In the genomic region with DNA sequence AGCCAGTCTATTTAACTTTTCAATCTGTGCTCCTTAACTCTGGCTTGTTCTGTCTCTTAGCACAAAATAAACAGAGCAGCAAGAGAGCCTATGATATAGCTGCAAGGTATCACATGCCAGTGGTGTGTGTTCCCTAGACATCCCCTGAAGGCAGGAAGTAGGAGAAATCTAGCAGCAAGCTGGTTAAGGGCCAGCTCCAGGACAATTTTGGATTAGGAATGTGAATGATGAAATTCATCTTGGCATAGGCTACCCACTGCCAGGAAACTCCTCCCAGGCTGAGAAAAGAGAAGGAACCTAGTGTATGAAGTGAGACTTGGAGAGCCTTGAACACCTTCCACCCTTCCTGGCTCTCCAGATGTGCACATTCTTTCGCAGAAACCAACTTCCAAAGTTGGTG, we compare ENCODE assay signal across 27 mouse cellular contexts. TPM values are rescaled to one million over a fixed set of nuclear protein-coding genes. Genes with fewer than 3 reads are reported as not detected.
A peak's percentile ranks its signal among the peaks of the same experiment; 100 is the strongest.
DNase-seq lines count a peak whose midpoint lies in the region; ATAC-seq and TF ChIP-seq lines count a peak whose summit lies in the region.
"Had no signal": no experiment of that assay in that cellular context is flagged by ENCODE, and none has a peak within 500 bp of the region (broad histone marks: within the 10 kb centered on the region; RNA-seq: fewer than 3 reads in every experiment).

No protein-coding gene starts in this region.

- no peak for TF ChIP-seq POLR2A in liver, adult 2 months (IDR thresholded peaks at IDR 0.05; ENCODE audit: extremely low read depth, insufficient read depth, low read length)

- no peak for ATAC-seq in liver, embryonic 12.5 days
- no peak for ATAC-seq in lung, postnatal 0 days
- ATAC-seq in kidney, embryonic 16.5 days (ENCODE audit: low FRiP score, low TSS enrichment) = no peak
- ATAC-seq: activated CD4-positive, CD25-positive, alpha-beta regulatory T cell, adult 4 months; CD4-positive, CD25-positive, alpha-beta regulatory T cell, adult 4 months; forebrain, embryonic 15.5 days; hindbrain, embryonic 16.5 days; intestine, embryonic 15.5 days had no signal

- no peaks in the 10 kb centered on the region for H3K79me2 ChIP-seq in liver, adult 2 months (ENCODE audit: control insufficient read depth, insufficient read depth, low read length)

- peak; percentile 12 for DNase-seq in gastrocnemius, postnatal 25 days
- DNase-seq in gastrocnemius, adult 2 months = no peak
- DNase-seq in liver, adult 2 months (ENCODE audit: extremely low read depth, low read depth, low spot score) = peak; percentile 85
- DNase-seq in lung, postnatal 36 days = peak; percentile 66
- DNase-seq in lung, postnatal 0 days (ENCODE audit: low spot score) = no peak
- DNase-seq: adrenal gland, postnatal 25 days; cerebellum, adult 11-12 months; cerebellum, adult 8-10 months; cerebellum, postnatal 10 days; cerebellum, postnatal 36 days; embryo, embryonic 11 days; gastrocnemius, postnatal 10 days; heart, adult 2 months had no signal

- H3K4me2 ChIP-seq in liver, embryonic 12.5 days = no peak overlapping the region
- no peak overlapping the region for H3K4me2 ChIP-seq in lung, postnatal 0 days (replicated peaks; ENCODE audit: low read depth, low read length)
- no peak overlapping the region for H3K4me2 ChIP-seq in kidney, embryonic 16.5 days (replicated peaks; ENCODE audit: low read depth, low read length)
- H3K4me2 ChIP-seq: embryonic facial prominence, embryonic 13.5 days; forebrain, embryonic 12.5 days; forebrain, embryonic 15.5 days; hindbrain, embryonic 13.5 days; intestine, embryonic 15.5 days had no signal

- no peak for TF ChIP-seq EP300 in lung, postnatal 0 days (IDR thresholded peaks at IDR 0.05)

- H3K9me3 ChIP-seq in liver, embryonic 12.5 days (replicated peaks) = no peaks in the 10 kb centered on the region
- H3K9me3 ChIP-seq in lung, postnatal 0 days (ENCODE audit: low read length) = no peaks in the 10 kb centered on the region
- H3K9me3 ChIP-seq in kidney, embryonic 16.5 days (ENCODE audit: low read length) = peaks cover 4% of the 10 kb centered on the region; the same call in 1 of the 2 replicates
- H3K9me3 ChIP-seq: embryonic facial prominence, embryonic 10.5 days; embryonic facial prominence, embryonic 13.5 days; forebrain, embryonic 12.5 days; forebrain, embryonic 15.5 days; hindbrain, embryonic 10.5 days; hindbrain, embryonic 13.5 days; intestine, embryonic 15.5 days had no signal

- H3K4me1 ChIP-seq in liver, adult 2 months (ENCODE audit: control insufficient read depth, insufficient read depth, low read length) = peaks cover 7% of the 10 kb centered on the region
- H3K4me1 ChIP-seq in liver, embryonic 12.5 days = no peaks in the 10 kb centered on the region
- no peaks in the 10 kb centered on the region; the same call in 1 of the 2 replicates for H3K4me1 ChIP-seq in lung, postnatal 0 days (ENCODE audit: insufficient read depth, low read depth, low read length)
- H3K4me1 ChIP-seq in kidney, embryonic 16.5 days (ENCODE audit: insufficient read depth, low read length) = peaks cover 10% of the 10 kb centered on the region
- H3K4me1 ChIP-seq: embryonic facial prominence, embryonic 10.5 days; forebrain, embryonic 12.5 days; heart, embryonic 10.5 days; hindbrain, embryonic 13.5 days had no signal

- intact Hi-C loops in gastrocnemius, adult 2 months (cut with DNase I) = no loop called here

- no peaks in the 10 kb centered on the region for H3K27me3 ChIP-seq in liver, adult 2 months (ENCODE audit: control insufficient read depth, insufficient read depth, low read length)
- no peaks in the 10 kb centered on the region for H3K27me3 ChIP-seq in liver, embryonic 12.5 days (replicated peaks)
- no peaks in the 10 kb centered on the region for H3K27me3 ChIP-seq in lung, postnatal 0 days (replicated peaks; ENCODE audit: insufficient read depth, low read length)
- no peaks in the 10 kb centered on the region for H3K27me3 ChIP-seq in kidney, embryonic 16.5 days (ENCODE audit: insufficient read depth, low read length)
- H3K27me3 ChIP-seq: embryonic facial prominence, embryonic 13.5 days; forebrain, embryonic 12.5 days; forebrain, embryonic 15.5 days; hindbrain, embryonic 13.5 days; intestine, embryonic 15.5 days had no signal

- H3K9ac ChIP-seq in liver, adult 2 months (ENCODE audit: low read depth, low read length) = no peak overlapping the region
- no peak overlapping the region for H3K9ac ChIP-seq in liver, embryonic 12.5 days
- no peak overlapping the region for H3K9ac ChIP-seq in lung, postnatal 0 days (replicated peaks; ENCODE audit: low read depth)
- no peak overlapping the region for H3K9ac ChIP-seq in kidney, embryonic 16.5 days (replicated peaks; ENCODE audit: low read length)
- H3K9ac ChIP-seq: embryonic facial prominence, embryonic 13.5 days; forebrain, embryonic 12.5 days; forebrain, embryonic 15.5 days; hindbrain, embryonic 13.5 days; intestine, embryonic 15.5 days had no signal

- H3K4me3 ChIP-seq in gastrocnemius, adult 2 months = no peak overlapping the region
- H3K4me3 ChIP-seq in liver, adult 2 months (ENCODE audit: insufficient read depth, low read depth, low read length) = no peak overlapping the region
- H3K4me3 ChIP-seq in liver, embryonic 12.5 days = no peak overlapping the region
- H3K4me3 ChIP-seq in lung, postnatal 0 days (ENCODE audit: low read depth, low read length) = no peak overlapping the region
- H3K4me3 ChIP-seq in kidney, embryonic 16.5 days (ENCODE audit: low read length) = no peak overlapping the region
- H3K4me3 ChIP-seq: embryonic facial prominence, embryonic 10.5 days; embryonic facial prominence, embryonic 13.5 days; erythroblast, embryonic 14.5 days; forebrain, embryonic 12.5 days; forebrain, embryonic 15.5 days; heart, adult 2 months; heart, embryonic 10.5 days; hindbrain, embryonic 10.5 days; hindbrain, embryonic 13.5 days; intestine, embryonic 15.5 days had no signal

- TF ChIP-seq CTCF in gastrocnemius, adult 2 months (IDR thresholded peaks at IDR 0.05) = no peak
- no peak for TF ChIP-seq CTCF in liver, adult 2 months (IDR thresholded peaks at IDR 0.05; ENCODE audit: low read depth, low read length)
- no peak for TF ChIP-seq CTCF in lung, postnatal 0 days (IDR thresholded peaks at IDR 0.05)

- 69% methylated on average over 1 of the region's 1 CpGs for WGBS in liver, adult 2 months
- WGBS in liver, embryonic 12.5 days (ENCODE audit: insufficient replicate concordance) = 73% methylated on average over 1 of the region's 1 CpGs
- 76% methylated on average over 1 of the region's 1 CpGs for WGBS in lung, postnatal 0 days
- 91% methylated on average over 1 of the region's 1 CpGs for WGBS in kidney, embryonic 16.5 days

- no peak overlapping the region for H3K27ac ChIP-seq in gastrocnemius, adult 2 months
- H3K27ac ChIP-seq in liver, adult 2 months (replicated peaks; ENCODE audit: insufficient read depth, low read depth, low read length) = peak overlapping the region; percentile 63; the same call in 1 of the 2 replicates
- no peak overlapping the region for H3K27ac ChIP-seq in liver, embryonic 12.5 days
- H3K27ac ChIP-seq in lung, postnatal 0 days (ENCODE audit: low read length) = no peak overlapping the region
- no peak overlapping the region for H3K27ac ChIP-seq in kidney, embryonic 16.5 days (ENCODE audit: low read length)
- H3K27ac ChIP-seq: embryonic facial prominence, embryonic 10.5 days; embryonic facial prominence, embryonic 13.5 days; forebrain, embryonic 12.5 days; forebrain, embryonic 15.5 days; heart, adult 2 months; heart, embryonic 10.5 days; hindbrain, embryonic 10.5 days; hindbrain, embryonic 13.5 days; intestine, embryonic 15.5 days had no signal

- no peaks in the 10 kb centered on the region for H3K36me3 ChIP-seq in liver, adult 2 months (ENCODE audit: control insufficient read depth, insufficient read depth, low read length)
- H3K36me3 ChIP-seq in liver, embryonic 12.5 days = no peaks in the 10 kb centered on the region
- H3K36me3 ChIP-seq in lung, postnatal 0 days (ENCODE audit: insufficient read depth, low read length) = no peaks in the 10 kb centered on the region
- H3K36me3 ChIP-seq in kidney, embryonic 16.5 days (ENCODE audit: insufficient read depth, low read length) = no peaks in the 10 kb centered on the region
- H3K36me3 ChIP-seq: embryonic facial prominence, embryonic 10.5 days; embryonic facial prominence, embryonic 13.5 days; forebrain, embryonic 12.5 days; forebrain, embryonic 15.5 days; heart, embryonic 10.5 days; hindbrain, embryonic 10.5 days; hindbrain, embryonic 13.5 days; intestine, embryonic 15.5 days had no signal

RNA-seq across cellular contexts. Expression of a gene that starts 49.3 kb away (rescaled TPM):
- 10 to 100 TPM; 12.4 to 15.0 TPM for total RNA-seq in gastrocnemius, postnatal 25 days (2021)
- total RNA-seq in gastrocnemius, adult 2 months (2021) = 10 to 100 TPM; 11.9 to 17.5 TPM
- 22.9 and 23.6 TPM in 2 replicates for total RNA-seq in liver, adult 2 months (2014; rRNA removed)
- 5.6 and 5.7 TPM in 2 replicates for polyA plus RNA-seq in liver, adult 2 months (2012; rRNA removed)
- 5.8 and 6.3 TPM in 2 replicates for polyA plus RNA-seq in liver, embryonic 12.5 days (2016; fragmentation: Nextera tagmentation; extraction: Ambion mirVana)
- polyA plus RNA-seq in lung, postnatal 0 days (2015; fragmentation: Nextera tagmentation; extraction: Ambion mirVana) = 37.5 and 44.2 TPM in 2 replicates
- polyA plus RNA-seq in kidney, embryonic 16.5 days (2015; fragmentation: Nextera tagmentation; extraction: Ambion mirVana) = 22.8 and 23.4 TPM in 2 replicates
- polyA plus RNA-seq: erythroblast, embryonic 14.5 days had no signal

Comparison
In these comparisons a context has a peak if more than half of its experiments do, and no peak if none do; other contexts are left out.
1. DNase-seq: peak in gastrocnemius, postnatal 25 days (single experiment), liver, adult 2 months (single experiment) and lung, postnatal 36 days (single experiment); none in gastrocnemius, adult 2 months (single experiment) and lung, postnatal 0 days (single experiment).